Mouse (Mus musculus) forebrain, embryonic 15.5 days (tissue): Measurements from ENCODE around the gene Bcl2. TPM values are rescaled to one million over a fixed set of nuclear protein-coding genes. Genes with fewer than 3 reads are reported as not detected.
A peak's percentile ranks its signal among the peaks of the same experiment; 100 is the strongest.
"Not testable (repeated sequence)": the region's sequence is repeated elsewhere in the genome, so short reads cannot be mapped to it uniquely, and the experiment has no call there.

ENCODE experiments used
- ATAC-seq: fragments of 200-750 bp; cut with Nextera tagmentation; replicated peaks from 2 replicates; pipeline ENCODE4 v1.8.0; 2017; ENCODE audit warnings: mild to moderate bottlenecking, moderate TSS enrichment, moderate library complexity
- H3K27ac ChIP-seq: fragments of 300-500 bp; sonication (generic); replicated peaks from 2 replicates; pipeline ENCODE4 v1.5.1; 2015; ENCODE audit warnings: mild to moderate bottlenecking, inconsistent platforms
- H3K27me3 ChIP-seq: fragments of 300-500 bp; sonication (generic); 2 replicates; pipeline ENCODE4 v1.6.1; 2015; ENCODE audit warnings: inconsistent platforms
- H3K36me3 ChIP-seq: fragments of 300-500 bp; sonication (generic); 2 replicates; pipeline ENCODE4 v1.6.1; 2015; ENCODE audit warnings: mild to moderate bottlenecking, inconsistent platforms
- H3K4me1 ChIP-seq: fragments of 300-500 bp; sonication (generic); 2 replicates; pipeline ENCODE4 v1.6.1; 2015; ENCODE audit warnings: inconsistent platforms
- H3K4me2 ChIP-seq: fragments of 300-500 bp; sonication (generic); replicated peaks from 2 replicates; pipeline ENCODE4 v1.6.1; 2015; ENCODE audit warnings: mild to moderate bottlenecking, inconsistent platforms
- H3K4me3 ChIP-seq: fragments of 300-500 bp; sonication (generic); 2 replicates; pipeline ENCODE4 v1.5.1; 2015; ENCODE audit warnings: mild to moderate bottlenecking, inconsistent platforms
- H3K9ac ChIP-seq: fragments of 300-500 bp; sonication (generic); replicated peaks from 2 replicates; pipeline ENCODE4 v1.6.1; 2015; ENCODE audit warnings: mild to moderate bottlenecking, inconsistent platforms
- H3K9me3 ChIP-seq: fragments of 300-500 bp; sonication (generic); 2 replicates; pipeline ENCODE4 v1.6.1; 2016; ENCODE audit warnings: inconsistent platforms
- WGBS: fragments of 180-500 bp; shearing (Covaris S2); methylation state at CpG from one replicate; pipeline ENCODE4 v1.1.7; 2015; ENCODE audit warnings: mixed read lengths; 5-methylcytosine and 5-hydroxymethylcytosine counted together
- polyA plus RNA-seq: library from polyadenylated mRNA; unstranded; fragments of >200 nt; fragmentation: Nextera tagmentation; extraction: Ambion mirVana; gene quantifications from 2 replicates; pipeline ENCODE4 v1.2.1, GENCODE M21; 2015

The Bcl2 gene
- polyA plus RNA-seq, 1 experiment from 2014 or later: 15.3 TPM

DNA sequence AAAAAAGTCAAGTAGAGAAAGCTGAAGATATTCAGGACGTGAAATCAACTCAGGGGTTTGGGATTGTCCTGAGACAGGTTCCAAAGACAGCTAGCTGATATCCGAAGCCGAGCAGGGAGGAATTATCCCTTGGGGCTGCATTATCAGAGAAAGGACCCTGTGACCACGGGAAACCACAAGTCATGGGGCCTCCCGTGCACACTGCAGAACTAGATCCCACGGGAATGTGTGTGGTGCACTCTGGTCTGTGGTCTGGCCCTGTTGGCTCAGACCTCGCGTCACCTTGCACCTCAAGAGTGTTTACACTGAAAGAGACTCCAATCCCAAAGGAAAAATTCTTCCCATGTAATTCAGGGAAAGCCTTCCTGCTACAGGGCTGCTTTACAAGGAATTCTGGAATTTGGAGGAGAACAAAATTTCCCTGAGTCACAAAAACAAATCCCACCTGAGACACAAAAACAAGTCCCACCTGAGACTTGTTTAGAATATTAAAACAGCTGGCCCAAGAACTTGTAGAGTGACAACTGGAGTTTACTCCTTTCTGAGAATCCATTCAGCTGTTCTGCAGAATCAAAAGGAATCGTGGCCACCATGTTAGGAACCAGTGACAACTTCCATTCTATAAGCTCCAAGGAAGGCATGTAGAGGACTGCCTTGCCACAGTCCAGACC is 158.4 kb downstream of the Bcl2 start:
- no peak overlapping the region for H3K4me3 ChIP-seq
- 87% methylated on average over 9 of the region's 9 CpGs for WGBS
- ATAC-seq: no peak
- H3K4me2 ChIP-seq: no peak overlapping the region
- no peaks in the 10 kb centered on the region for H3K36me3 ChIP-seq
- no peaks in the 10 kb centered on the region for H3K27me3 ChIP-seq
- no peak overlapping the region for H3K9ac ChIP-seq
- H3K4me1 ChIP-seq: peaks cover 16% of the 10 kb centered on the region
- H3K27ac ChIP-seq: no peak overlapping the region
- no peaks in the 10 kb centered on the region for H3K9me3 ChIP-seq

DNA sequence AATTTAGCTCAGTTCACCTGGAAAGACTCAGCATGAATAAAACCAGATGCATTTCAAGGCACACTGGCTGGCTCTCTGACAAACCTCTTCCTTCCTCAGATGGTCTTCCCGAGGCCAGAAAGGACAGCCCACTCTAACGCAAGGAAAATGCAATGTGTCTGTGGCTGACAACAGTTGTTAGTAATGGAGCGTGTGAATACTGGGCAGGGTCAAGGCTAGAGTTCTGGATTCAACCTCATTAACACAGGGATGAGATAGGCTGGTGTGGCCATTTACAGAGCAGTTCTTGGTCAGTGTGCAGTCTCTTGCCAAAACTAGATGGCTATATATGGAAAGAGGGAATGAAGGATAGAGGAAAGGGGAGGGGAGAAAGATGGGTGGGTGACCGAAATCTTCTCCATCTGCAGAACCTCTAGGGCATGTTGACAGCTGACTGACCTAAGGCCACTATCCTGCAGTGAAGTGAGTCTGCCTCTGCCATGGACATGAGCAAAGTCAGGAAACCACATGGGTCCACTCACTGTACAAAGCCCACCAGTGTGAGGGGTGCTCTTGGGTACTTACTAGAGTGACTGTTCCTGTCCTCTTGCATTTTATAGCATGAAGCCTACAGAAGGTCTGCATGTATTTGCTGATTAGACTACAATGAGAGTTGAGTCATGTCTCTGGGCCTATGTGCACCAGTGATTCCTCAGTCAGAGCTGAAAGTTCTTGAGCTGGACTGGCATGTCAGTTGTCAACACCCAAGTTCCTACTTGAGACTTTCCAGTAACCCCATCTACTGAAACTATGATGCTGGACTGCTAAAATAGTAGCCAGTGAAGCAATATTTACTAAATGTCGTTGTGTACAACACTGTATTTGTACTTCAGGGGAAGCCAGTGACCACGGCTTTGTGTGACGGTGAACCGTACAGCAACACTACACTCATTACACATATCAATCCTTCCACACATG is 159.9 kb downstream of the Bcl2 start:
- Histone ChIP-seq H3K36me3 (no peaks in the 10 kb centered on the region), H3K4me3 (no peak overlapping the region), H3K9me3 (no peaks in the 10 kb centered on the region), H3K4me2 (no peak overlapping the region), H3K27ac (no peak overlapping the region), H3K4me1 (peaks cover 16% of the 10 kb centered on the region), H3K9ac (no peak overlapping the region), H3K27me3 (no peaks in the 10 kb centered on the region)
- 92% methylated on average over 8 of the region's 8 CpGs for WGBS
- ATAC-seq: no peak

DNA sequence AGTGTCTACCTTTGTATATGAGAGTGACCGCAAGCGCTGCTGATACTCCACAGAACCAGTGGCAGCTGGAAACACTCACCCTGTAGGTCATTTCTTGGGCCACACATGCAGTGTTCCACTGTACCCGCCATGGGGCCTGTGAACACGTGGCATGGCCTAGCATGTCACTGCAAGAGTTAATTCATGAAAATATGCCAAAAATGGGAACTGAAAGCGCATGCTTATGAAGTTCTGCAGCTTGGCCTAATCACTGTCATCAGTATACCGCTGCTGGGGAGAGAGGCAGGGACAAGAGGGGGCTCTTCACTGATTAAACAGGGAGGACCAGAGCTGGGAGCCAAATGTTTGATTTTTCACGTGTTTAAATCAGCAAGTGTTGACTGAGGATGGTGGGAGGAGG is 161.2 kb downstream of the Bcl2 start:
- H3K27me3 ChIP-seq: no peaks in the 10 kb centered on the region
- no peaks in the 10 kb centered on the region for H3K36me3 ChIP-seq
- peaks cover 16% of the 10 kb centered on the region for H3K4me1 ChIP-seq
- H3K27ac ChIP-seq: no peak overlapping the region
- H3K4me2 ChIP-seq: no peak overlapping the region
- ATAC-seq: peak; percentile 63
- no peaks in the 10 kb centered on the region for H3K9me3 ChIP-seq
- no peak overlapping the region for H3K4me3 ChIP-seq
- no peak overlapping the region for H3K9ac ChIP-seq
- 64% methylated on average over 7 of the region's 7 CpGs for WGBS

DNA sequence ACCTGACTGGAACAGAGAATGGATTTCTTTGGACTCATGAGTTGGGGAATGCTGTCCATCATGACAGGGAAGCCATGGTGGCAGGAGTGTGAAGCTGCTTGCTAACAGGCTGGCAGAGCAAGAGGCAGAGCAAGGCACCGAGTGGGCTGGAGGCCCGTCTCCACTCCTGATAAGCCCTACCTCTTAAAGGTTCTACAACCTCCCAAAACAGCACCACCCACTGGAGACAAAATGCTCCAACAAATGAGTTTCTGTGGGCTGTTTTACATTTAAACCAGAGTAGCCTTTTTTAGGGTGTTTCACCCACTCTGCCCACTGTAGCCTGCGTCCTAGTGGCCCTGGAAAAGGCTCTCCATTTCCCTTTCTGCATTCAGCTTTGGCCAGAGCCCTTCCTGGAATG is 163.5 kb downstream of the Bcl2 start:
- H3K27me3 ChIP-seq: no peaks in the 10 kb centered on the region
- no peak overlapping the region for H3K27ac ChIP-seq
- no peak overlapping the region for H3K4me3 ChIP-seq
- no peak for ATAC-seq
- WGBS: 86% methylated on average over 3 of the region's 3 CpGs
- no peaks in the 10 kb centered on the region for H3K36me3 ChIP-seq
- H3K4me1 ChIP-seq: peaks cover 16% of the 10 kb centered on the region
- H3K9ac ChIP-seq: no peak overlapping the region
- no peaks in the 10 kb centered on the region for H3K9me3 ChIP-seq
- no peak overlapping the region for H3K4me2 ChIP-seq

DNA sequence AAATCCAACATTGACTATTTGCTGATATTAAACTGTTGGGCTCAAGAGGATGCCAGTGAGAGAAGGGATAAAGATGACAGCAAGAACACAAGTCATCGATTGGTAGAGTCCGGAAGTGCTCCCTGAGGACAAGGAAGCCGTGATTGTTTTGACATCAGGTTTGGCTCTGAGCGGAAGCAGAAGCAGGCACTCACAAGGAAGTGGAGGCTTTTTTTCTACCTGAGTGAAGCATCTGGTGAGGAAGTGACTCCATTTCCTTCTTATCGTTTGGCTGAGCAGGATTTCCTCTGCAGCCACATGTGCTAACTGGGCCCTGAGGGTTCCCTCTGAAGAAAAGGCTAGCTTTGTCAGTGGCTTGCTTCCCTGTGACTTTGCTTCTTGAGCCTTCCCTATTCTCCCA is 165.0 kb downstream of the Bcl2 start:
- H3K27me3 ChIP-seq: no peaks in the 10 kb centered on the region
- no peak overlapping the region for H3K4me3 ChIP-seq
- no peaks in the 10 kb centered on the region for H3K36me3 ChIP-seq
- H3K4me1 ChIP-seq: peaks cover 16% of the 10 kb centered on the region
- no peak overlapping the region for H3K4me2 ChIP-seq
- no peak overlapping the region for H3K27ac ChIP-seq
- no peaks in the 10 kb centered on the region for H3K9me3 ChIP-seq
- WGBS: 83% methylated on average over 5 of the region's 5 CpGs
- no peak overlapping the region for H3K9ac ChIP-seq
- no peak for ATAC-seq

DNA sequence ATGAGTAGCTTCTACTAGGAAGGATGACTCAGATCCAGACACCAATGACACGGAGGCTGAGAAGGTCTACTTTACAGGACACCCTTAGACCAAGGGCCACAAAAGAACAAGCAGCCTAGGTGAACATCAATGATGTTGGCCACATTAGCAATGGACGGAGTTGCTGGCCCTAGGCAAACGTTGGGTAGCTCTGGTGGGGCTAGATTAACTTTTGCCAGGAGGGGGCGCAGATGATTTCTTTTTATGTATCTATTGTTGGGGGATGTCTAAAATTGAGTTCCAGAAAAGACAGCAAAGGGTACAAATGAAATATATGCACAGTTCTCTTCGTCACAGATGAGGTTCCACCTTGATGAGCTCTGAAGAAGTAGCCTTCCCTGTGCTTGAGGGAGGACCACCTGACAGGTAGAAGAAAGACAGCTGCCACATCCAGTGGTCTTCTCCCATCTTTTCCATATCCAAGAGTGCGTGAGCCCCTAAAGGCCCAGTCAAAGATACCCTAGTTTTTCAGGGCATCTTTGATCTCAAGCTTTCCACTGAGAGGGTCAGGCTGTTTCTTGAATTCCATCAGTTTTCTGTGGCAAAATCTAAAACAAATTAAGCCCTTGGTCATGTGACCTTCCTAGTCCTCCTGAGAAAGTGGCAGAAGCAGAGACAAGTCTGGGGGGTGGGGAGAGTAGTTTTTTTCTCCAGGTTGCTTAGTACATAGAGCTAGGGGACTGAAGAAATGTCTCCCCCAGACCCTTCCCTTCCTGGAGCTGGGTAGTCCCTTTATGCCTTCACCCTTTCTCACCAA is 169.1 kb downstream of the Bcl2 start:
- Histone ChIP-seq H3K9me3 (no peaks in the 10 kb centered on the region), H3K4me3 (no peak overlapping the region), H3K27me3 (no peaks in the 10 kb centered on the region), H3K4me1 (no peaks in the 10 kb centered on the region), H3K4me2 (no peak overlapping the region), H3K27ac (no peak overlapping the region), H3K9ac (no peak overlapping the region), H3K36me3 (no peaks in the 10 kb centered on the region)
- ATAC-seq: no peak
- whole genome bisulfite sequencing: 71% methylated on average over 6 of the region's 6 CpGs

DNA sequence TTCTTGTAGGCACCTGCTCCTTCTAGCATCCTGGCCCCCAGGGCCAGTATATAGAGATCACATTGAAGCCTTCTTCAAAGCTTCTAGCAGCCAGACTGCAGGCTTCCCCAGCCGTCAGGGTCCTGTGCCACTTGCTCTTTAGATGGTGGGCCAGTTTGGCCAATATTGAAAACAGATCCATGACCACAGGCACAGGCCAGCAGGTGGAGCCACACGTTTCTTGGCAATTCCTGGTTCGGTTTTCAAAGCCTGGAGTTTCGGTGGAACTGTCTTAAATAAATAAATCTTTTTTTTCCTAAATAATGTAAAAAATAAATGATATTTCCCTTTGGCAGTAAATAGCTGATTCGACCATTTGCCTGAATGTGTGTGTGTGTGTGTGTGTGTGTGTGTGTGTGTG is 171.3 kb downstream of the Bcl2 start:
- no peaks in the 10 kb centered on the region for H3K9me3 ChIP-seq
- no peak for ATAC-seq
- 41% methylated on average over 5 of the region's 5 CpGs for WGBS
- no peaks in the 10 kb centered on the region for H3K4me1 ChIP-seq
- no peaks in the 10 kb centered on the region for H3K36me3 ChIP-seq
- H3K4me3 ChIP-seq: no peak overlapping the region
- no peak overlapping the region for H3K27ac ChIP-seq
- no peak overlapping the region for H3K9ac ChIP-seq
- H3K27me3 ChIP-seq: no peaks in the 10 kb centered on the region
- no peak overlapping the region for H3K4me2 ChIP-seq

DNA sequence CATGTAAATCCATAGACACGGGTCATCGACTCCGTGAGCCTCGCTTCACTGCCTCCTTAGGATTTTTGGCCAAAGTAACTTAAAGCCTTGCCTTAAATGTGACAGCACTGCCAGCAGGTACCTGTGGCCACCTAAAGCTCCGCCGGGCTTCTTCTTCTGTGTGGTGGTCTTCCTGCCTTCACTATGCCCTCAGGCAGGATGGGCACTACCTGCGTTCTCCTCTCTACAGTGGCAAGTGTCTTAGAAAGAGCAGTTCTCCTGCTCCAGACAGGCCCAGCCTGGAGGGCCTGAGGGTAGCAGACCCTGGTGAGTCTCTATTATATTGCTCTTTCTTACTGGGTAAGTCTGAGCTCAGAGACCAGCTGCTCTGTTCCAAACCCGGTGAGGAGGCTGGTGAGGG is 172.2 kb downstream of the Bcl2 start:
- no peak for ATAC-seq
- WGBS: 79% methylated on average over 8 of the region's 8 CpGs
- no peak overlapping the region for H3K4me2 ChIP-seq
- no peak overlapping the region for H3K9ac ChIP-seq
- no peaks in the 10 kb centered on the region for H3K36me3 ChIP-seq
- H3K27ac ChIP-seq: no peak overlapping the region
- no peaks in the 10 kb centered on the region for H3K27me3 ChIP-seq
- H3K4me3 ChIP-seq: no peak overlapping the region
- H3K4me1 ChIP-seq: no peaks in the 10 kb centered on the region
- H3K9me3 ChIP-seq: no peaks in the 10 kb centered on the region

DNA sequence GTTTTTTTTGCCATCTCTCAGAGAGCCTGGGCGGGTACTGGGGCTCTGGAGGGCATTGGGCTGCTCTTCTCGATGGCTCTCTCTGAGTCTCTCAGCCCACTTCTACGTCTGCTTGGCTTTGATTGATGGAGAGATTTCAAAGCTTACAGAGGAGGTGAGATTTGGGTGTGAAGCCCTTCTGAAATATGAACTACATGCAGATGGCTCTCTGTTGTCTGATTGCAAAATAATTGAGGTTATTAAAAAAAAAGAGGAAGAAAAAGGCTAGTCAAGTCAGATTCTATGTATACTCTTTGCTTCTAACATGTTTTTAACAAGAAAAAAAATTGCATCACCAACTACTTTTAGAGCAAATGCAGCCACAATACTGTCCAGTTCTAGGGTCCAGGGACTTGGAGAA is 173.9 kb downstream of the Bcl2 start:
- Histone ChIP-seq H3K4me3 (no peak overlapping the region), H3K9me3 (no peaks in the 10 kb centered on the region), H3K27me3 (no peaks in the 10 kb centered on the region), H3K4me2 (no peak overlapping the region), H3K4me1 (no peaks in the 10 kb centered on the region), H3K9ac (no peak overlapping the region), H3K27ac (no peak overlapping the region), H3K36me3 (no peaks in the 10 kb centered on the region)
- no peak for ATAC-seq
- WGBS: 81% methylated on average over 3 of the region's 3 CpGs

DNA sequence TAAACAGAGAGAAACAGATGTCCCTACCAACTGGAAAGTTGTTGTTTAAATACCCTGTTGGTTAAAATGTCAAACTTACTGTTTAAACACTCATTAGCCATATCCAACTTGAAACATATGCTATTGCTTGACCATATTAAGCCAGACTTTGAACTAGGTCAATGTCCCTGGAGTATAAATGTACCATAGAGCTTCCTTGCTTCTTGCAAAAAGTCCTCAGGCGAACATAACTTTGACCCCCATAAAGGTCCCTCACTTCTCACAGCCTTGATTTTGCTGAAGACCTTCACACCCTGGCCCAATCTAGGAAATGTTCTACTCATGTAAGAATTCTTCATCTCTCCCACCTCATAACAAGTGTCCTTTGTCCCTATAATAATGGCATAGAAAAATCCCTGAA is 175.0 kb downstream of the Bcl2 start:
- no peak overlapping the region for H3K4me3 ChIP-seq
- no peaks in the 10 kb centered on the region for H3K4me1 ChIP-seq
- no peaks in the 10 kb centered on the region for H3K9me3 ChIP-seq
- WGBS: 89% methylated on average over 1 of the region's 1 CpGs
- H3K9ac ChIP-seq: no peak overlapping the region
- no peak for ATAC-seq
- H3K4me2 ChIP-seq: no peak overlapping the region
- no peaks in the 10 kb centered on the region for H3K27me3 ChIP-seq
- no peaks in the 10 kb centered on the region for H3K36me3 ChIP-seq
- no peak overlapping the region for H3K27ac ChIP-seq

DNA sequence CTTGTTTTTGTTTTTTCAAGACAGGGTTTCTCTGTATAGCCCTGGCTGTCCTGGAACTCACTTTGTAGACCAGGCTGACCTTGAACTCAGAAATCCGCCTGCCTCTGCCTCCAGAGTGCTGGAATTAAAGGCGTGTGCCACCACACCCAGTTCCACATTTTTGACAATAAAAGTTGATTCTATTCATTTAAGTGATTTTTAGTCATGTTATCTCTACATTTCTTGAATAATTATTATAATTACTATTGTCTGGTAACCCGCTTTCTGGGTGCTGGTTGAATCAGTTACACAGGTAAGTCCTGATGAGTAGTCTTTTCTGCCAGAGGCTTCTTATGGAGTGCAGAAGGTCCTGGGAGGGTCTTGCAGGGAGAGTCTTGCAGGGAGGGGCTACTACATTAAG is 179.2 kb downstream of the Bcl2 start:
- WGBS: 86% methylated on average over 3 of the region's 3 CpGs
- ATAC-seq, H3K4me2 ChIP-seq: not testable (repeated sequence)

DNA sequence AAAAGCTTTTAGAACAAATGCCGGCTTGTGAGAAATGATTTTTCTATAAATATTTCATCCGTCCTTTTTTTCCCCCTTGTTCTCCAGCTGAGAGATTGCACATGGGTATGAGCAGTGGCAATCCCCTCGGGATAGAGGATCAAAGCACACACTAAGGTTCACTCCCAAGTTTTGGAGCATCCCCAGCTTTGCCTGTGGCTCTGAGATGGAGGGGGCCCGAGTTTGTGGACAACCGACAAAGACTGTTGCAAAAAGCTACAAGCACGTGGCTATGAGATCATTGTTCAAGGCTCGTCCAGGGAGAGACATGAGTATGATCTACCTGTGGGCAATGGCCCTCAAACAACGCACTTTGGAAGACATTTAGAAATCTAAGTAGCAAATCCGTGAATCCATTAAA is 184.5 kb downstream of the Bcl2 start:
- H3K27me3 ChIP-seq: no peaks in the 10 kb centered on the region
- ATAC-seq: no peak
- no peaks in the 10 kb centered on the region for H3K36me3 ChIP-seq
- 88% methylated on average over 9 of the region's 9 CpGs for WGBS
- no peaks in the 10 kb centered on the region for H3K9me3 ChIP-seq
- H3K9ac ChIP-seq: no peak overlapping the region
- H3K4me2 ChIP-seq: no peak overlapping the region
- no peak overlapping the region for H3K4me3 ChIP-seq
- no peaks in the 10 kb centered on the region for H3K4me1 ChIP-seq
- no peak overlapping the region for H3K27ac ChIP-seq

More for the DNA sequence above, 179.2 kb downstream of the Bcl2 start:
- H3K27me3 ChIP-seq, H3K4me3 ChIP-seq, H3K9ac ChIP-seq, H3K36me3 ChIP-seq, H3K9me3 ChIP-seq, H3K4me1 ChIP-seq, H3K27ac ChIP-seq: not testable (repeated sequence)
